Mouse (Mus musculus) hindbrain, embryonic 12.5 days (tissue): Measurements from ENCODE around the gene Olfr1477. TPM values are rescaled to one million over a fixed set of nuclear protein-coding genes. Genes with fewer than 3 reads are reported as not detected.
"Not testable (repeated sequence)": the region's sequence is repeated elsewhere in the genome, so short reads cannot be mapped to it uniquely, and the experiment has no call there.

Experiments used
- ATAC-seq: fragments of 200-750 bp; cut with Nextera tagmentation; 2 replicates; pipeline ENCODE4 v1.8.0; 2017; ENCODE audit warnings: moderate TSS enrichment; ENCODE audit not compliant: low FRiP score
- H3K27ac ChIP-seq: fragments of 300-500 bp; sonication (generic); 2 replicates; pipeline ENCODE4 v1.5.1; 2016; ENCODE audit warnings: mild to moderate bottlenecking
- H3K27me3 ChIP-seq: fragments of 300-500 bp; sonication (generic); 2 replicates; pipeline ENCODE4 v1.6.1; 2016; ENCODE audit warnings: mild to moderate bottlenecking
- H3K36me3 ChIP-seq: fragments of 300-500 bp; sonication (generic); 2 replicates; pipeline ENCODE4 v1.6.1; 2016; ENCODE audit warnings: mild to moderate bottlenecking
- H3K4me1 ChIP-seq: fragments of 300-500 bp; sonication (generic); 2 replicates; pipeline ENCODE4 v1.6.1; 2016
- H3K4me2 ChIP-seq: fragments of 300-500 bp; sonication (generic); replicated peaks from 2 replicates; pipeline ENCODE4 v1.6.1; 2016; ENCODE audit warnings: mild to moderate bottlenecking
- H3K4me3 ChIP-seq: fragments of 300-500 bp; sonication (generic); 2 replicates; pipeline ENCODE4 v1.5.1; 2016; ENCODE audit warnings: mild to moderate bottlenecking
- H3K9ac ChIP-seq: fragments of 300-500 bp; sonication (generic); 2 replicates; pipeline ENCODE4 v1.6.1; 2016; ENCODE audit warnings: mild to moderate bottlenecking, moderate library complexity
- H3K9me3 ChIP-seq: fragments of 300-500 bp; sonication (generic); replicated peaks from 2 replicates; pipeline ENCODE4 v1.6.1; 2016; ENCODE audit warnings: mild to moderate bottlenecking
- WGBS: fragments of 180-500 bp; shearing (Covaris S2); methylation state at CpG from one replicate; pipeline ENCODE4 v1.1.7; 2016; 5-methylcytosine and 5-hydroxymethylcytosine counted together
- polyA plus RNA-seq: library from polyadenylated mRNA; unstranded; fragments of >200 nt; fragmentation: Nextera tagmentation; extraction: Ambion mirVana; gene quantifications from 2 replicates; pipeline ENCODE4 v1.2.1, GENCODE M21; 2016

Gene Olfr1477
- polyA plus RNA-seq = not detected in 2 replicates

GRCm38 (mm10) chr19:13500246-13500645 lies at the start of gene Olfr1477:
Gene Olfr1477 (plus strand): TSS chr19:13500546.
- ATAC-seq = no peak
- H3K9ac ChIP-seq = no peak within 1 kb of the TSS
- WGBS = 80% methylated on average over 3 of the region's 3 CpGs

GRCm38 (mm10) chr19:13455986-13456385 lies 44.4 kb upstream of the Olfr1477 start, which contains the start of gene Olfr1472:
Gene Olfr1472 (minus strand): TSS chr19:13456086.
- 75% methylated on average over 1 of the region's 1 CpGs for WGBS
- Histone ChIP-seq H3K4me2 (no peak within 1 kb of the TSS), H3K27ac (no peak within 1 kb of the TSS), H3K36me3 (no peaks in the 10 kb centered on the region), H3K4me1 (no peaks in the 10 kb centered on the region), H3K4me3 (no peak within 1 kb of the TSS), H3K9ac (no peak within 1 kb of the TSS), H3K27me3 (no peaks in the 10 kb centered on the region), H3K9me3 (0 out of 2 replicates have a peak, but pooled peaks cover 2% of the 10 kb centered on the region)
- no peak for ATAC-seq

More at GRCm38 (mm10) chr19:13500246-13500645, at the start of gene Olfr1477:
- no peaks in the 10 kb centered on the region for H3K27me3 ChIP-seq
- H3K4me1 ChIP-seq = no peaks in the 10 kb centered on the region
- no peak within 1 kb of the TSS for H3K4me2 ChIP-seq
- no peak within 1 kb of the TSS for H3K27ac ChIP-seq
- no peak within 1 kb of the TSS for H3K4me3 ChIP-seq
- H3K36me3 ChIP-seq = no peaks in the 10 kb centered on the region
- H3K9me3 ChIP-seq = peaks cover 11% of the 10 kb centered on the region

- not testable (repeated sequence) for ATAC-seq, H3K4me1 ChIP-seq
- 80% methylated on average over 4 of the region's 4 CpGs for WGBS
Measured at GRCm38 (mm10) chr19:13469265-13469664, 31.1 kb upstream of the Olfr1477 start, which contains the start of gene Olfr1474. Gene Olfr1474 (plus strand): TSS chr19:13469565.

GRCm38 (mm10) chr19:13480096-13480495 lies 20.2 kb upstream of the Olfr1477 start, which contains the start of gene Olfr1475:
Gene Olfr1475 (minus strand): TSS chr19:13480196.
- H3K4me3 ChIP-seq = no peak within 1 kb of the TSS
- no peak within 1 kb of the TSS for H3K27ac ChIP-seq
- H3K4me2 ChIP-seq = no peak within 1 kb of the TSS
- H3K36me3 ChIP-seq = no peaks in the 10 kb centered on the region
- H3K27me3 ChIP-seq = no peaks in the 10 kb centered on the region
- no peak for ATAC-seq
- no peaks in the 10 kb centered on the region for H3K9me3 ChIP-seq
- no peaks in the 10 kb centered on the region for H3K4me1 ChIP-seq
- H3K9ac ChIP-seq = no peak within 1 kb of the TSS

More at GRCm38 (mm10) chr19:13469265-13469664, 31.1 kb upstream of the Olfr1477 start, which contains the start of gene Olfr1474:
- not testable (repeated sequence) for H3K9me3 ChIP-seq, H3K36me3 ChIP-seq, H3K27me3 ChIP-seq, H3K4me3 ChIP-seq, H3K9ac ChIP-seq, H3K4me2 ChIP-seq, H3K27ac ChIP-seq

- H3K4me2 ChIP-seq = no peak within 1 kb of the TSS
- H3K4me1 ChIP-seq = no peaks in the 10 kb centered on the region
- no peaks in the 10 kb centered on the region for H3K27me3 ChIP-seq
- H3K9me3 ChIP-seq = peaks cover 17% of the 10 kb centered on the region
- WGBS = 81% methylated on average over 2 of the region's 2 CpGs
- no peak within 1 kb of the TSS for H3K9ac ChIP-seq
- H3K36me3 ChIP-seq = no peaks in the 10 kb centered on the region
- H3K27ac ChIP-seq = no peak within 1 kb of the TSS
- no peak within 1 kb of the TSS for H3K4me3 ChIP-seq
- no peak for ATAC-seq
Measured at GRCm38 (mm10) chr19:13527613-13528012, 27.3 kb downstream of the Olfr1477 start, which contains the start of gene Olfr1480. Gene Olfr1480 (plus strand): TSS chr19:13527913.

Other genes with a start within 250 kb of the Olfr1477 start
- gene Olfr1465, start 185.0 kb upstream of the Olfr1477 start, polyA plus RNA-seq = not detected in 2 replicates
- gene Olfr1466, start 161.7 kb upstream of the Olfr1477 start, polyA plus RNA-seq = not detected in 2 replicates
- gene Olfr1467, start 138.3 kb upstream of the Olfr1477 start, polyA plus RNA-seq = not detected in 2 replicates
- gene Olfr1469, start 92.7 kb upstream of the Olfr1477 start, polyA plus RNA-seq = not detected in 2 replicates
- gene Olfr1471, start 57.1 kb upstream of the Olfr1477 start, polyA plus RNA-seq = not detected in 2 replicates
- gene Olfr1472, start 44.5 kb upstream of the Olfr1477 start, polyA plus RNA-seq = not detected in 2 replicates
- not detected in 2 replicates for gene Olfr1474, start 31.0 kb upstream of the Olfr1477 start, polyA plus RNA-seq
- not detected in 2 replicates for gene Olfr1475, start 20.4 kb upstream of the Olfr1477 start, polyA plus RNA-seq
- not detected in 2 replicates for gene Olfr1480, start 27.4 kb downstream of the Olfr1477 start, polyA plus RNA-seq
- gene Olfr1484, start 83.0 kb downstream of the Olfr1477 start, polyA plus RNA-seq = not detected in 2 replicates
- gene Olfr1487, start 116.8 kb downstream of the Olfr1477 start, polyA plus RNA-seq = not detected in 2 replicates
- gene Olfr1489, start 131.1 kb downstream of the Olfr1477 start, polyA plus RNA-seq = not detected in 2 replicates
- not detected in 2 replicates for gene Olfr1490, start 150.5 kb downstream of the Olfr1477 start, polyA plus RNA-seq
- not detected in 2 replicates for gene Olfr1491, start 196.7 kb downstream of the Olfr1477 start, polyA plus RNA-seq
- gene Olfr1493-ps1, start 222.7 kb downstream of the Olfr1477 start, polyA plus RNA-seq = not detected in 2 replicates
- gene Olfr1494, start 239.2 kb downstream of the Olfr1477 start, polyA plus RNA-seq = not detected in 2 replicates